Mouse (Mus musculus): ENCODE measurements around the gene Chid1.

DNA sequence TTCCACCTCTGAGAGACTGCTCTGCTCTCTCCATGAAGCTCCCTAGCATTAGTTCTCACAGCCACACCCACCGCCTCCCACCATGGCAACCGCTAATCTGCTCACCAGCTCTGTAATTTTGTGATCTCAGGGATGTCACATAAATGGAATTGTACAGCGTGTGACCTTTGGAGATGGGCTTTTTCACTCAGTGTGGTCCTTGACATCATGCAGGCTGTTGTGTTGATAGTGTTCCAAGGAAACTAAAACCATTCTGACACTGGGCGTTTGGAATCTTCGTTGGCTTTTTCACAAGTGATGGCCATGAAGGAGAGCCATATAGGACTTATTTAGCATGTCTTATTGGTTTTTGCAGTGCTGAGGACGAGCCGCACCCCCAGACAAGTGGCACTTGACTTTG is 26.9 kb upstream of the Chid1 start:
- TF ChIP-seq CTCF (IDR thresholded peaks at IDR 0.05; ENCODE audit: low read depth) (no peak), EP300 (optimal IDR thresholded peaks at IDR 0.05) (no peak)

Measured in stomach, postnatal 0 days (tissue).